Comparison of ENCODE assay signal across 9 mouse cellular contexts in the genomic region with DNA sequence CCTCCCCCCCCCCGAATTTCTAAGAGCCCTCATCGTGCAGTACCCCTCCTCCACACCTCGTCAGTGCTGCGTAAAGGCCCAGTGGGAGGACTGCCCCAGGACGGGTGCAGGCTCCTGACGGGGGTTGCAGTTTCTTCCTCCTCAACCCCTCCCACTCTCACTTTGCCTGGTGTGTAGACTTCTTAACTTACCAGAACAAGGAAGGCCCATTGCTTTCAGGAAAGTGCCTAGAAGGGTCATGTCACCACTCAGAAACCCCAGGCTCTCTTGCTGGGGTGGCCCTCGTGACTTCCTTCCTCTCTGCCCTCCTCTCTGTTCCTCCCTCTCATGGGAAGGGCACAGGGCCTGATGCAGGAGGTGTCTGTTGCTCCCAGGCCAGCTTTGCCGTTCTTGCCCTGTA. TPM values are rescaled to one million over a fixed set of nuclear protein-coding genes. Genes with fewer than 3 reads are reported as not detected.
DNase-seq lines count a peak whose midpoint lies in the region; ATAC-seq and TF ChIP-seq lines count a peak whose summit lies in the region.
"Had no signal": no experiment of that assay in that cellular context is flagged by ENCODE, and none has a peak within 500 bp of the region (broad histone marks: within the 10 kb centered on the region; RNA-seq: fewer than 3 reads in every experiment).

No protein-coding gene starts in this region.

- H3K27ac ChIP-seq in embryonic facial prominence, embryonic 10.5 days (replicated peaks), result peak overlapping the region; percentile 35
- H3K27ac ChIP-seq in limb, embryonic 12.5 days, result peak overlapping the region; percentile 56
- no peak overlapping the region for H3K27ac ChIP-seq in intestine, postnatal 0 days (ENCODE audit: low read depth, low read length)

- peak overlapping the region; percentile 43 for H3K4me2 ChIP-seq in limb, embryonic 12.5 days
- H3K4me2 ChIP-seq in intestine, postnatal 0 days (replicated peaks; ENCODE audit: low read depth), result no peak overlapping the region

- no peak for ATAC-seq in limb, embryonic 12.5 days (ENCODE audit: insufficient number of reproducible peaks, insufficient read depth, low FRiP score, low TSS enrichment, low read depth)
- ATAC-seq in intestine, postnatal 0 days, result no peak

- WGBS in embryonic facial prominence, embryonic 10.5 days, result 8% methylated on average over 8 of the region's 8 CpGs
- WGBS in limb, embryonic 12.5 days, result 3% methylated on average over 8 of the region's 8 CpGs
- WGBS in intestine, postnatal 0 days, result 66% methylated on average over 8 of the region's 8 CpGs

- DNase-seq in layer of hippocampus, adult 11-12 months (ENCODE audit: low spot score), result peak; percentile 32
- no peak for DNase-seq in layer of hippocampus, postnatal 10 days (ENCODE audit: low spot score in 2 of 2)
- no peak for DNase-seq in embryonic facial prominence, embryonic 10.5 days (ENCODE audit: low spot score)
- peak; percentile 68 for DNase-seq in naive thymus-derived CD4-positive, alpha-beta T cell, adult 2 months (ENCODE audit: low read depth)
- DNase-seq in cerebellum, postnatal 25 days, result no peak
- DNase-seq in gastrocnemius, adult 8-10 months (ENCODE audit: low spot score in 2 of 2), result no peak
- DNase-seq: heart, postnatal 36 days had no signal

- peaks cover 17% of the 10 kb centered on the region for H3K27me3 ChIP-seq in embryonic facial prominence, embryonic 10.5 days (replicated peaks; ENCODE audit: low read depth, poor library complexity, severe bottlenecking)
- no peaks in the 10 kb centered on the region for H3K27me3 ChIP-seq in limb, embryonic 12.5 days
- H3K27me3 ChIP-seq in intestine, postnatal 0 days (replicated peaks; ENCODE audit: control insufficient read depth, insufficient read depth, low read length), result no peaks in the 10 kb centered on the region

- H3K9me3 ChIP-seq in embryonic facial prominence, embryonic 10.5 days, result no peaks in the 10 kb centered on the region
- H3K9me3 ChIP-seq in limb, embryonic 12.5 days, result no peaks in the 10 kb centered on the region
- H3K9me3 ChIP-seq in intestine, postnatal 0 days (ENCODE audit: control insufficient read depth), result no peaks in the 10 kb centered on the region

- H3K4me3 ChIP-seq in embryonic facial prominence, embryonic 10.5 days, result peak overlapping the region; percentile 42
- no peak overlapping the region for H3K4me3 ChIP-seq in limb, embryonic 12.5 days (replicated peaks)
- H3K4me3 ChIP-seq in intestine, postnatal 0 days (ENCODE audit: low read depth, low read length), result no peak overlapping the region

- TF ChIP-seq CTCF in intestine, postnatal 0 days (IDR thresholded peaks at IDR 0.05; ENCODE audit: low read depth), result no peak

- peaks cover 88% of the 10 kb centered on the region for H3K36me3 ChIP-seq in embryonic facial prominence, embryonic 10.5 days (replicated peaks)
- H3K36me3 ChIP-seq in limb, embryonic 12.5 days, result peaks cover 90% of the 10 kb centered on the region
- H3K36me3 ChIP-seq in intestine, postnatal 0 days (ENCODE audit: control insufficient read depth, insufficient read depth), result peaks cover 54% of the 10 kb centered on the region; the same call in 1 of the 2 replicates

- no peak overlapping the region for H3K9ac ChIP-seq in limb, embryonic 12.5 days (replicated peaks)
- no peak overlapping the region for H3K9ac ChIP-seq in intestine, postnatal 0 days (ENCODE audit: low read depth, low read length)

- peaks cover 100% of the 10 kb centered on the region for H3K4me1 ChIP-seq in embryonic facial prominence, embryonic 10.5 days
- H3K4me1 ChIP-seq in limb, embryonic 12.5 days (replicated peaks), result peaks cover 99% of the 10 kb centered on the region
- H3K4me1 ChIP-seq in intestine, postnatal 0 days (replicated peaks; ENCODE audit: control insufficient read depth, insufficient read depth, low read length), result peaks cover 18% of the 10 kb centered on the region

RNA-seq across cellular contexts. Expression of gene Tle3, which starts 13.6 kb away (rescaled TPM):
- 10 to 100 TPM; 63.2 to 72.5 TPM for total RNA-seq in layer of hippocampus, postnatal 10 days (2021)
- 50.3 and 51.9 TPM in 2 replicates for polyA plus RNA-seq in embryonic facial prominence, embryonic 10.5 days (2016; fragmentation: Nextera tagmentation; extraction: Ambion mirVana)
- polyA plus RNA-seq in limb, embryonic 12.5 days (2016; fragmentation: Nextera tagmentation; extraction: Ambion mirVana), result 59.1 and 71.2 TPM in 2 replicates
- polyA plus RNA-seq in intestine, postnatal 0 days (2015; fragmentation: Nextera tagmentation; extraction: Ambion mirVana), result 24.3 and 28.6 TPM in 2 replicates
- total RNA-seq in gastrocnemius, adult 8-10 months (2022), result 1 to 10 TPM; 3.2 to 6.7 (median 4.3) TPM

Comparison
In these comparisons a context has a peak if more than half of its experiments do, and no peak if none do; other contexts are left out.
1. DNase-seq: peak in layer of hippocampus, adult 11-12 months (single experiment) and naive thymus-derived CD4-positive, alpha-beta T cell, adult 2 months (single experiment); none in layer of hippocampus, postnatal 10 days (0 of 2), embryonic facial prominence, embryonic 10.5 days (single experiment), cerebellum, postnatal 25 days (0 of 2) and gastrocnemius, adult 8-10 months (0 of 2).